Mouse (Mus musculus) layer of hippocampus, adult 9-10 months (tissue): ENCODE results near the gene Tmem108.

Source experiments
- DNase-seq: peaks from one replicate; pipeline ENCODE4 v3.0.0; 2022; ENCODE audit warnings: low spot score

Tmem108 gene

GRCm38 (mm10) chr9:103495391-103495790 is 266.2 kb downstream of the Tmem108 start:
- no peak for DNase-seq

DNA sequence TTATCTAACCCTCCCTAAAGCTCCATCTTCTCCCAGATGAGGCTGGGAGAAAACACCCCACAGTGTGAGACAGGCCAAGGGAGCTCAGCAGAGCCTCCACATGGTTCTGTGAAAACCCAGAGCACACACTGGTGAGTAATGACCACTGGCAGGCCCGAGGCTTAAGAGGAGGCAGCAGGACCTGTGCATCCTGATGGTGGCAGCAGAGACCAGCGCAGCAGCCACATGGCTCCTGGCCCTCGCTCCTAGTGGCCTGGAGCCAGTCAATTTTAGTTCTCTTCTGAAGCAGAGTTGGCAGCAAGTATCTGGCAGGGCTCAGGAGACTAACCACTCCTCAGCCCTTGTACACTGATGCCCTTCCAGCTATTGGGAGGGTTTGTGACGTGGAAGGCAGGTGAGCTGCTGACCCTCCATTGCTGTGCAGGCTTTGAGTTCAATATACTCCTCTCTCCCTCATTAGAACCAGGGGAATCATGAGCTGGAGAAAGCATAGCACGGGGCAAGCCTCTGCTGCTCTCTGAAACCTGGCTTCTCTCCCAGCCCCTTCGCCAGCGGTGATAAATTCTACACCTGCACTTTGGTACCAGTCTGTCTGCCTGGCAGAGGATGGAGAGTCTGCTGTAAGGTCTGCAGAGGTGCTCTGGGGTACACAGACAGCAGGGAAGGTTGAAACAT is 267.2 kb downstream of the Tmem108 start:
- peak; percentile 64 for DNase-seq

DNA sequence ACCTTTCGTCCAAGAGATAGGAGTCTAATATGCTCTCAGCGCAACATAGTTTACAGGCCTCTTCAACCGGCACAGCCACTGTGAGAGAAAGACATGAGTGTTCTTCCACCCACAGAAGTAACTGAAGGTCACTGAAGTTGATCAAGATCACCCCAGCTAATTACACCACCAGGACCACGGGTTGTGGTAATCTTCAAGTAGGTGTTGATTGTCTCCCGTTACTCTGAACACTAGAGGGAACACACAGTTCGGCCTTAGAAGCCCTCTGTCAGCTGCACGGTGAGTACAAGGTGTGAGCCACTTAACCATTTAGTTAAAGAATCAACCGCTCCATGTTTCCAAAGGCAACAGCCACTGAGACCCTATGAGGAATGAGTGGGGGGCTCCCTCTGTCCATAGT is 269.7 kb downstream of the Tmem108 start:
- DNase-seq = no peak

DNA sequence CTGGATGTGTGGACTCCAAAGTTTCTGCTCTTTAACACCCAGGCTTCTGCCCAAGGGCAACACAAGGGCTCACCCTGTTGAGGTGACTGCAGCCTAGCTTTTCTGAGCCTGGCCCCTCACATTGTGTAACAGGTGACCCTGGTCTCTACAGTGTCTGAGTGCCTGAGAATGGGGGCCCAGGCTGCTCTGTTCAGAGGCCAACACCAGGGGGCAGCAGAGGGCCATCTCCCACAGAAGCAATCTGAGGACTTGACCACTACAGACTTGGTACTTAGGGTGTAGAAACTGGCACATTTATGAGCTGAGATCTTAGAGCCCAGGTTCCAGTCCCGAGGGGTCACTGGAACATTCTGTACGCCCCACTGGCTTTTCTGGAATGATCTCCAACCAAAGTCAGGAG is 271.2 kb downstream of the Tmem108 start:
- peak; percentile 69 for DNase-seq

DNA sequence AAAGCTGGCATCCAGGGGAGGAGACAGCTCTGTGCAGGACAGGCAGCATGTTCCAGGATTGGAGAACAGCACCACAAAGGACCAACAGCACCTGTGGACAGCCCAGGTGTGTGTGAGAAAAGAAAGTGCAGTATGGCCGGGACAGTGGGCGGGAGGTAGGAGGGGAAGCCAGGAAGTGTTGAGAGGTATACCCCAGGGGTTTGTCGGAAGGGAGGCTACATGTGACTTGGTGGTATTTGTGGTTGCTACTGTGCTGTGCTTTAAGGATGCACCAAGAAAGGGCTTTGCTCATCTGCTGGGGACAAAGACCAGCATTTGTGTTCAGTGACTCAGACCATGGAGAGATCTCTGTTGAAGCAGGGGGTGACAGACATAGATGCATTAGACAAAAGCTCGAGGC is 271.8 kb downstream of the Tmem108 start:
- no peak for DNase-seq

GRCm38 (mm10) chr9:103489096-103489495 is 272.5 kb downstream of the Tmem108 start:
- DNase-seq = no peak

- no peak for DNase-seq
Observed at GRCm38 (mm10) chr9:103486262-103486661, 275.4 kb downstream of the Tmem108 start.

GRCm38 (mm10) chr9:103485606-103486005 is 276.0 kb downstream of the Tmem108 start:
- DNase-seq = no peak

DNA sequence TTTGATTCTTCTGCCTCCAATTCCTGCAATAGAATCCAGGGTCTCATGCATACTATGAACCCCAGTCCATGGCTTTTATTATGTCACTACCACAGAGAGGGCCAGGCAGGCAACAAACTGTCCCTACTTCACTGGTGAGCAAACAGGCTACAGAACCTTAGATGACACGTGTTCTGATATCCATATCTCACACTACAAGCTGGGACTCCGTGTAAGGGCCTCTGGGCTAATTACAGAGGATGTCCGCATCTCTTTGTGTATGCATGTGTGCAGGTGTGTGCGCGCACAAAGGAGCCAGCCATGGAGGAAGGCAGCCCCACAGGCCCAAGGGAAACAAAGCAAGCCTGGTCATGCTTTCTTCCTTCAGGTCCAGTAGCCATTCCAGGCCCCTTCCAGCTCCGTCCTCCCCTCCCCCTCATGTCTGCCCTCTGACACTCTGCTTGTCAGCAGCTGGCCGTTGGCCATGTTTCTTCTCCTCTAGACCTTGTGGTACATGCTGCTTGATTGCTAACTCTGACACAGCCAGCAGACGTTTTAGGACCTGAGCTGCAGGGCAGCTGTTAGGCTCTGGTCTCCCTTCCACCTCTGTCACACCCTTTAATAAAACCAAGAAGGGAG is 280.9 kb downstream of the Tmem108 start:
- no peak for DNase-seq

DNA sequence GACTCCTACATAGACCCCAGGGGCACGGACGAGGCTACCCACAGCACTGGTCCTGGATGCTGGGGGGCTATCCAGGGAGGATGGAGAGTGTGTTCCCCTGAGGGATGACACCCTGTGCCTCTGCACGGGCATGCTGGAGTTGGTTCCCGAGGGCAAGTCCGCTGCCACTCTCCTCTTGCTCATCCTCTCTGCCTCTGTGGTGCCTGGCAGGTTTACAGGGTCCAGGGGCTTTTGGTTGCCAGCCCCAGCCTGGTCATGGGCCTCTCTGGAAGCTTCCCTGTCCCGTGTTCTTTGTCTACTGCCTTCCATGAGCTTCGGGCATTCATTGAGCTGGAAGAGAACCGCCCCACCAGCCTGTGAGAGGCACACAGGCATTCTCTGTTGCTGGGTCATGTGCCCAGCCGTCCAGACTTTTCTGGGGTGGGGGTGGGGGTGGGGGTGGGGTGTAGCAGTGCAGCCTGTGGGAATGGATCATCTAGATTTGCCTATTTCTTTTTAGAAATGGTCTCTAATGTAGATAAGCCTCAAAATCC is 281.5 kb downstream of the Tmem108 start, which contains the start of gene Bfsp2:
Bfsp2 (minus strand) TSS at position 377 of the 533 bp plus-strand sequence.
- DNase-seq = no peak

- no peak for DNase-seq
Observed at GRCm38 (mm10) chr9:103475414-103475813, 286.2 kb downstream of the Tmem108 start.

- no peak for DNase-seq
Observed at GRCm38 (mm10) chr9:103473915-103474688, 287.5 kb downstream of the Tmem108 start.

GRCm38 (mm10) chr9:103471784-103472183 is 289.9 kb downstream of the Tmem108 start:
- DNase-seq = no peak

DNA sequence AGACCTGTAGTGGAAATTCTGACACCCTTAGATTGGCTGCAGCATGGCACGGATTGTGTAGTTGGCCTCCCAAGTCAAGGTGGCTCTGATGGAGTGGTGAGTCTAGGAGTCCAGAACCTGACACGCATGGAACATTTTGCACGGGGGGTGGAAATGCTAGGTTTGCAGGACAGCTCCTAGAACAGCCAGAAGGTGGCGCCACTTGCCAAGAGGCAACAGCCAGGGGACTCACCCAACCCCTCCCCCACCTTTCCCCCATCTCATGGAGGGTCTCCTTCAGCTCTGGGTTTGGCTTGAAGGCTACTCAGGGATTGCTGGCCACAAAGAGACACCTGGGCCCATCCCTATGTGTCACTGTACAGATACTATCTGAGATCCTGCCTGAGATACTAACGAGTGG is 292.1 kb downstream of the Tmem108 start:
- DNase-seq = no peak

GRCm38 (mm10) chr9:103468911-103469310 is 292.7 kb downstream of the Tmem108 start:
- no peak for DNase-seq

- peak; percentile 54 for DNase-seq
Observed at GRCm38 (mm10) chr9:103465711-103466220, 295.9 kb downstream of the Tmem108 start.

GRCm38 (mm10) chr9:103465293-103465692 is 296.3 kb downstream of the Tmem108 start:
- no peak for DNase-seq

- no peak for DNase-seq
Observed at GRCm38 (mm10) chr9:103463833-103464232, 297.8 kb downstream of the Tmem108 start.

GRCm38 (mm10) chr9:103459839-103460238 is 301.8 kb downstream of the Tmem108 start:
- DNase-seq = no peak

GRCm38 (mm10) chr9:103459307-103459706 is 302.3 kb downstream of the Tmem108 start:
- no peak for DNase-seq

- no peak for DNase-seq
Observed at GRCm38 (mm10) chr9:103449651-103450050, 312.0 kb downstream of the Tmem108 start.

GRCm38 (mm10) chr9:103449092-103449491 is 312.5 kb downstream of the Tmem108 start:
- DNase-seq = no peak
